Mouse (Mus musculus) cerebellum, adult 8-10 months (tissue): Measurements from ENCODE around the gene Itgb7.

Experiments
- DNase-seq: peaks from one replicate; pipeline ENCODE4 v3.0.0; 2022

The Itgb7 gene

DNA sequence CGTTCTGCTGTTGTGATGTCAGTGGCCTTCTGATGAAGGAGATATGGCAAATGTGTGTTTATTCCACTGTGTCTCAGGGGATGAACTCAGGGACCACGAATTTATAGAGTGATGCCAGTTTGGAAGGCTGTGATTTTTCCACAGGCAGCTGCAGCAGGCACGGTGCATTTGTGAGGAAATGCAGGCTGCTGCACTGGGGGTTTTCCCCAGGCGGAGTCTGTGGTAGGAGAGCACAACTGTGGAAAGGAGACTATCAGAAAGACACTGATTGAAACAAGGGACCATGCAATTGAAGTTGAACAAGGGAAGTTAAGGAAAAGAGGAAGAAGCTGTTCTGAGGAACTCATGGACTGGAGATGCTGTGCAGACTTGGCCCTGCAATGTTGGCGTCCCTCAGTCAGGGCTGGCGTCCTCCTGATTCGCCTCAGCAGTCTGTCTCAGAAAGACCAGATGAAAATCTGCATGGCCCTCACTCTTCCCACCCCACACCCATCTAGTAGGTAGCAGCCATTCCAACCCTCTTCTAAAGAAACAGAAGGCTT is 39.4 kb downstream of the Itgb7 start:
- DNase-seq, result no peak

- DNase-seq, result no peak
These were observed 40.0 kb downstream of the Itgb7 start for GRCm38 (mm10) chr15:102191699-102192098.

DNA sequence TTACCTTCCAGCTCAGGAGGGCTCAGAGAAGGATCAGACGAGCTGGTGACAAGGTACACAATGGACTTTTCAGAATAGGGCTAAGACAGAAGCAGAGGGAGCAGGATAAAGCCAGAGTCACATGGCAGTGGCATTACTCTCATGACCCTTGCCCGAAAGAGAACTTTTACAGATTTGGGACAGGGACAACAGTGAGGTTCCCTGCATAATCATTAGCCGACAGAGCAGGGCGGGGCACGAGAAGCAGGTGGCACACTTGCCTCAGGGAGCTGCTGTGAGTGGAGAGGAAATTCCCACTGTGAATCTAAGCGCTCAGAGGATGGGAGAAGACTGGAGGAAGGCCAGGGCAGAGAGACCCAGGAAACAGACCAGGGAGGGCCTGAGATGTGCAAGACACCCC is 42.9 kb downstream of the Itgb7 start:
- DNase-seq, result no peak

- DNase-seq, result no peak
These were observed 43.6 kb downstream of the Itgb7 start for GRCm38 (mm10) chr15:102188096-102188495.

DNA sequence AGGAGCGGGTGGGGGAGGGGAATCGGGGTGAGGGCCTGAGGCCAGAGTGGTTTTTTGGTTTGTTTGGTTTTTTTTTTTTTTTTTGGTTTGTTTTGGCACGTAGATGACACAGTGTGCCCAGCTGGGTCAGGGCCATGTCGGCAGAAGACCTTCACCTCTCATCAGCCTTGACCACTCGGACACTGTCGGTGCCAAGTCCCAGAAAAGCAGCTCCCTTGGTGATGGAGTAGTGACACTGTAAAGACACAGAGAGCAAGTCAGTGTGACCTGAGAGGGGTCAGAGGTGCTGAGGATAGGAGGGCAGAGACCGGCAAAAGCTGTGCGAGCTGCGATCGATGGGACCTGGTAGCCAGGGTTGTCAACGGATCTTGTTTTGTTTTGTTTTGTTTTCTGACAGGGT is 45.5 kb downstream of the Itgb7 start:
- DNase-seq, result no peak

- no peak for DNase-seq
These were observed 48.7 kb downstream of the Itgb7 start for GRCm38 (mm10) chr15:102183076-102183475.

- DNase-seq, result no peak
These were observed 51.8 kb downstream of the Itgb7 start for GRCm38 (mm10) chr15:102179924-102180323.

DNA sequence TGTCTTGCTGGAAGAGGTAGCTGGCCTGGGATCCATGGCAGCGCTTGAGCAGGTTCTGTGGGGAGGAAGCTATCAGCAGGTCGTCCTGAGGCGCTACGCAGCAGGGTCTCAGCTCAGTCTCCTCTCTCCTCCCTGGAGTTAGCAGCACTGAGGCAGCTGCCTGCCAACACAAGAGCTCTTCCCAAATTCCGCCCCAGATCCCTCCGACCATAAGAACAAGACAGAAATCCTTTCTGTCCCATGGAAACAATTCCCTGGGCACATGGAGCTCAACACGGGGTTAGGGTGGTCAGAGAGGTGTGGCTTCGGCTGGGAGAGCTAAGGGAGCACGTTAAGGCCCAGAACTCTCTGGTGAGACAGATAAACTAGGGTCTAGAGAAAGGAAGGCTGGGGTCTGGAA is 52.6 kb downstream of the Itgb7 start:
- DNase-seq, result no peak

DNA sequence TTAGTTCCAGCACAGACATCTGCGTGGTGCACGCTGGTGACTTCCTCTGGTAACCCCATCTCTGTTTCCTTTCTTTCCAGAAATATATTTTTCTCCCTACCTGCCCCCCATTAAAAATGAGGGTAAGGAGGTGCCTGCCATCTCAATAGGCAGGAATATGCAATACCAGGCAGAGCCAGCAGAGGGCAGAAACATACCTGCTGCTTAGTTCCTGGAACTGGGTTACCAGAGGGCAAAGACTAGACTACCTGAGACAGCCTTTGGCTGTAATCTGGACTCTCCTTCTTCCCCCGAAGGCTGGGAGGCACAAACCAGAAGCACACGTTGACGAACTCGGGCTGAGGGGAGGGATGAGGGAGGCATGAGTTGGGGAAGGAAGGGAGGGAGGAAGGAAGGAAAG is 53.5 kb downstream of the Itgb7 start:
- DNase-seq, result peak; percentile 89

- DNase-seq, result no peak
These were observed 54.3 kb downstream of the Itgb7 start for GRCm38 (mm10) chr15:102177417-102177816.

DNA sequence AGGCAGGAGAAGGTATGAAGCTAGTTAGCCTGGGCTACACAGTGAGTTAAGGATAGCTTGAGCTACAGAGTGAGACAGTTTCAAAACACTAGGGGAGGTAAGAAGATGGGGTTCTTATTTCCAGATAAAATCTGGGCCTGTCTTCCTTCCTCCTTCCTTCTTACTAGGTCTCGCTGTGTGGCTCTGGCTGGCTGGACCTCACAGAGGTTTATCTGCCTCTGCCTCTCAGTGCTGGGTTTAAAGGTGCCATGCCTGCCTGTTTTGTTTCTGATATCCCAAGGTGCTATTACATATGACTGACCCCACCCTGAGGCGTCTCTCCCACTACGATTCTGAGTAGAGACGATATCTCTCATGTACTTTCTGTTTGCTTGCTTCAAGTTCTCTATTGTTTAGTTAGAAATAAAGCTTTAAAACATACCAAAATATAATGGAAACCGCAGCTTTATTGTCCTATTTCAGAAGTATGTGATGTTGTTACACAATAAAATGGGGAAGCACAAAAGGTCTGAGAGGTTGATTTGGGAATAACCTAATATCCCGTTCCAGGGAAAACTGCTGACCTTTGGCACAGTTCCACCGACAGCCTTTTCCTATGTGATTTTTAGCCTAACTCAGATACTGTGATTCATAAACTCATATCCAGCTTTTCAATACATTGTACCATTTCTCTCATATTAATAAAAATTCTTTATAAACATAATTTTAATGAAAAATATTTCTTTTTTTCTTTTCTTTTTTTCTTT is 55.0 kb downstream of the Itgb7 start:
- DNase-seq, result no peak

DNA sequence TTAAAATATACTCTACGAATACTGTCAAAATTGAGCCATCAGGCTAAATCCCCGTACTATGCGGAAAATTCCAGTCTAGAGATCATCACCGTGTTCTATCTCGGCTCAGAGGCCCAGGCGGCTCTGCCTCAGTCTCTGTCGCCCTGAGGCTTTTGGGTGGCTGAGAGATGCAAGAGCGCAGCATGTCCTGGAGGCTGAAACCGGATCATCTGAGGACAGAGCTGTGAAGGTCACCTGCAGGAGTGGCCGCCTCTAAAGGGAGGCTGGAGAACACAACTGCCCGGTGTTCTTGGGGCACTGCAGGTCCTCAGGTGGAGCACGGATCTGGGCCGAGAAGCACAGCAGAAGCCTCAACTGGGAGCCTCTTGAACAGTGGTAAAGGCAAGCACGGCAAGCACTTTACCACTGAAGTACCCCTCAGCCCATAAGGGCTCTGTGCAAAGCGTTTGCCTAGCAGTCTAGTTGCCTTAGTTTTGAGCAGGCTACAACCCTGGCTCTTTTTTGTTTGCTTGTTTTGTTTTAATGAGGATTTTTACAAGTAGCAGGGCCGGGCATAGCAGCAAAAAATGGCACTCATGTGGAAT is 55.9 kb downstream of the Itgb7 start:
- no peak for DNase-seq

DNA sequence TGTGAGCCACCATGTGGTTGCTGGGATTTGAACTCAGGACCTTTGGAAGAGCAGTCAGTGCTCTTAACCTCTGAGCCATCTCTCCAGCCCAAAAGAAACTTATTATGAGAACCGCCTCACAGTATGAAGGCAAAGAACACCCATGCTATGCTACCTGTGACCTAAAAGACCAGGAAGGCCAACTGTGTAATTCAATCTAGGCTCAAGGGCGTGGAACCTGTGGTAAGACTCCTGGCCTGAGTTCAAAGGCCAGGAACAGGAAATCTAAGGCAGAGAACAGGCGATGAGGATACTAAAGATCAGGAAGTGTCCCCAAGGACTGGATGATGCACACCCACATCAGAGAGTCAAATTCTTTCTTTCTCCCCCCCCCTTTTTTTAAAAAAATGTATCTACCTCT is 58.2 kb downstream of the Itgb7 start:
- no peak for DNase-seq

DNA sequence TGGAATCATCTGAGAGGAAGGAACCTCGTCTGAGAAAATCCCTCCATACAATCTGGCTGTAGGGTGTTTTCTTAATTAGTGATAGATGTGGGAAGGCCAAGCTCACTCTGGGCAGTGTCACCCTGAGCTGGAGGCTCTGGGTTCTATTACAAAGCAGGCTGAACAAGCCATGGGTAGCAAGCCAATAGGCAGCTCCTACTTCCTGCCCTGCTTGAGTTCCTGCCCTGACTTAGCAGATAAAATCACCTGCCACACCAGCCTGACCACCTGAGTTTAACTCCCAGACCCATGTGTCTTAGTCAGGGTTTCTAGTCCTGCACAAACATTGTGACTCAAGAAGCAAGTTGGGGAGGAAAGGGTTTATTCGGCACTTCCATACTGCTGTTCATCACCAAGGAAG is 62.7 kb downstream of the Itgb7 start:
- DNase-seq, result no peak

- DNase-seq, result no peak
These were observed 64.1 kb downstream of the Itgb7 start for GRCm38 (mm10) chr15:102167620-102168021.
